Mouse (Mus musculus): Measurements from ENCODE around the gene Dcdc2a. TPM values are rescaled to one million over a fixed set of nuclear protein-coding genes. Genes with fewer than 3 reads are reported as not detected.

Gene Dcdc2a
- polyA plus RNA-seq, 1 experiment from 2014 or later, result 1.5 TPM

DNA sequence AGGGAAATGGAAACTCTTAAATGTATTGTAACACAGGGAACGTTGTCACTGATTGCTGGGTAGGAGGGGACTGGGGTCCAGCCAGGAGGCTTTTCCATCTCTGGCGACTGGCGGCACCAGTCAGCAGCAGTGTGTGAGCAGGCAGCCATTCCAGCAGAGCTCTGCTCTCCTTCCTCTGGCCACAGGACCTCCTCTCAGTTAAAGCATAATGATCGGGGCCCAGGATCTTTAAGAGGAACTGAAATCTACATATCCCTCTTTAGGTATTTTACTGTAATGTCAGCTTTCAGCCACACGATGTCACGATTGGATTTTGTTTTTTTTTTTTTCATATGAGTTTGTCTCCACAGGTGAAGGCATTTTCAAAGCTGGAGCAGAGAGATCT lies 131.5 kb downstream of the Dcdc2a start:
- H3K4me1 ChIP-seq (ENCODE audit: insufficient read depth), result no peaks in the 10 kb centered on the region
- H3K27ac ChIP-seq (ENCODE audit: low read depth), result no peak overlapping the region
- 11% methylated on average over 6 of the region's 6 CpGs for WGBS (ENCODE audit: insufficient replicate concordance)
- H3K9me3 ChIP-seq (ENCODE audit: low read length), result no peaks in the 10 kb centered on the region
- ATAC-seq (no peak), DNase-seq (no peak)
- no peak for TF ChIP-seq EP300 (IDR thresholded peaks at IDR 0.05; ENCODE audit: low read depth)
- 0 out of 2 replicates have a peak, but pooled peaks have one; percentile 24 for TF ChIP-seq CTCF (IDR thresholded peaks at IDR 0.05; ENCODE audit: low read depth)
- no peak overlapping the region for H3K4me3 ChIP-seq (ENCODE audit: low read depth, low read length)
- H3K27me3 ChIP-seq (ENCODE audit: insufficient read depth, low read length), result no peaks in the 10 kb centered on the region
- H3K36me3 ChIP-seq (replicated peaks; ENCODE audit: insufficient read depth, low read length), result no peaks in the 10 kb centered on the region
- no peak overlapping the region for H3K4me2 ChIP-seq (ENCODE audit: low read depth, low read length)
- H3K9ac ChIP-seq (replicated peaks), result no peak overlapping the region

DNA sequence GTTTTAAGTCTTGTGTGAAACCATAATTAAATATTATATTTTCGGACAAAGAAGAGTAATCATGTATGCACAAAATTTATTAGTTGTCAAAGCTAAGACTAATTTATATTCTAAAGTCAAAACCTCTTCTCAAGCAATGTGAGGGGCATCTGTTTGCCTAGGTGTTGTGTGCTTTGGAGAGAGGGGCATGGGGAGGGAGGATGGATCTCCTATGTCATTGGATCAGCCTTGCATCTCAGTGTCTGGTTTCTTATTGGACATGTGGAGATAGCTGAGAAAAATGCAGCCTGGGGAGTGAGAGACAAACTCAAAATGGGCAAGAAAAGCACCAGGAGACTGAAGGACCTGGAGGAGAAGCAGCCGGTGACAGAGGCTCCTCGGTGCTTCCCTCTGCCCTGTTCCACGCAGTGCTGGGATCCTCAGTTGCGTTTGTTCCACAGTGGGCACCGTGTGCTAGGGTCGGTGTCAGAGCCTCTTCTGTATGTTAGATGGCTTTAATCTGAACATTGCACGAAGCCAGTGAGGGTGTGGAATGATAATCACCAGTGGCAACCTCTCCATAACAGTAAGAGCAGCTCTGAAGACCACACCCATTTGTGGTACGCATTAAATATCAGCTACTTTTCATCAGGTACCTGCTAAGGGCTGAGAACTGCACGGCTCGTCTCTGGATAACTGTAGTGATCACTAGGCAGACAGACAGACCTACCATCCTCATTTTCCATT lies 133.8 kb downstream of the Dcdc2a start:
- no peaks in the 10 kb centered on the region for H3K9me3 ChIP-seq (ENCODE audit: low read length)
- H3K36me3 ChIP-seq (replicated peaks; ENCODE audit: insufficient read depth, low read length), result no peaks in the 10 kb centered on the region
- DNase-seq, result no peak
- no peak overlapping the region for H3K27ac ChIP-seq (ENCODE audit: low read depth)
- H3K4me2 ChIP-seq (ENCODE audit: low read depth, low read length), result no peak overlapping the region; the same call in 1 of the 2 replicates
- no peak overlapping the region for H3K9ac ChIP-seq (replicated peaks)
- no peaks in the 10 kb centered on the region for H3K27me3 ChIP-seq (ENCODE audit: insufficient read depth, low read length)
- TF ChIP-seq CTCF (IDR thresholded peaks at IDR 0.05; ENCODE audit: low read depth) (no peak), EP300 (IDR thresholded peaks at IDR 0.05; ENCODE audit: low read depth) (no peak)
- peak; percentile 68 for ATAC-seq
- no peak overlapping the region for H3K4me3 ChIP-seq (ENCODE audit: low read depth, low read length)
- no peaks in the 10 kb centered on the region for H3K4me1 ChIP-seq (ENCODE audit: insufficient read depth)
- WGBS (ENCODE audit: insufficient replicate concordance), result 64% methylated on average over 11 of the region's 11 CpGs

DNA sequence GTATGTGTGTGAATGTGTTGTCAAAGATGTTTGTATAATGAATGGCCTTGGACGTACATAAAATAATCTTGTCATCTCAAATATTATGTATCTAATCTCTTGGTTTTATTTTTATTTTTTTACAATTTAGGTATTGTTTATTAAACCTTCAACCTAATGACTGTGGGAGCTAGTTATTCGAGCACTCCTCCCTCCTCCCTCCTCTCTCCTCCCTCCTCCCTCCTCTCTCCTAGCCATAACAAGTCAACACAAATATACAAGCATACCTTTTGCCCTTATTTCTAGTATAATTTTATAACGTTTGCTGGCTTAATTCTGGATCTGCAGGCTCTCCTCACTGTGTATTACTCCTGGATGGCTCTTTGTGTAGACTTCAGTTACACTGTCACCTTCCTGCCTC lies 134.4 kb downstream of the Dcdc2a start:
- Histone ChIP-seq H3K9me3 (ENCODE audit: low read length) (no peaks in the 10 kb centered on the region), H3K9ac (replicated peaks) (no peak overlapping the region), H3K4me2 (ENCODE audit: low read depth, low read length) (no peak overlapping the region), H3K4me1 (ENCODE audit: insufficient read depth) (no peaks in the 10 kb centered on the region), H3K36me3 (replicated peaks; ENCODE audit: insufficient read depth, low read length) (no peaks in the 10 kb centered on the region), H3K4me3 (ENCODE audit: low read depth, low read length) (no peak overlapping the region), H3K27me3 (ENCODE audit: insufficient read depth, low read length) (no peaks in the 10 kb centered on the region), H3K27ac (ENCODE audit: low read depth) (no peak overlapping the region)
- TF ChIP-seq CTCF (IDR thresholded peaks at IDR 0.05; ENCODE audit: low read depth) (no peak), EP300 (IDR thresholded peaks at IDR 0.05; ENCODE audit: low read depth) (no peak)
- ATAC-seq (no peak), DNase-seq (no peak)
- whole genome bisulfite sequencing (ENCODE audit: insufficient replicate concordance), result 62% methylated on average over 3 of the region's 3 CpGs

DNA sequence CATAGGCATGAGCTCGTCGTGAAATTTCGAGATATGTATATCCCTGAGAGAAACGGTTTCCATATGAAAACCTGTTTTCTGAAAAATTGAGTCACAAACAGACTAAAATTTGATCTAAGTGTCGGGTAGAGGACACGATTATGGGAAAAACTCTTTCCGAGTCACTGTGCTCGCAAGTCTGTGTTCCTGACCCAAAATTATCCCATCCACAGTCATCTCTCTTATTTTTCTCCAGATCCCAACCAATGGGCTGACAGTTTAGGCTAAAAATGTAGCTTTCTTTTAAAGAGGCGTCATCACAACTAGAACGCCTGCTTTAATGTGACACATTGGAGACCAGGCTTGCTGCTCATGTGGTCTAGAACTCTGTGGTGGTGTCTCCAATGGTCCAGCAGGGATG lies 139.9 kb downstream of the Dcdc2a start:
- Histone ChIP-seq H3K4me2 (ENCODE audit: low read depth, low read length) (no peak overlapping the region), H3K9me3 (ENCODE audit: low read length) (no peaks in the 10 kb centered on the region), H3K27me3 (ENCODE audit: insufficient read depth, low read length) (no peaks in the 10 kb centered on the region), H3K4me1 (ENCODE audit: insufficient read depth) (no peaks in the 10 kb centered on the region), H3K9ac (replicated peaks) (no peak overlapping the region), H3K36me3 (replicated peaks; ENCODE audit: insufficient read depth, low read length) (no peaks in the 10 kb centered on the region), H3K27ac (ENCODE audit: low read depth) (no peak overlapping the region), H3K4me3 (ENCODE audit: low read depth, low read length) (no peak overlapping the region)
- no peak for TF ChIP-seq CTCF (IDR thresholded peaks at IDR 0.05; ENCODE audit: low read depth)
- no peak for TF ChIP-seq EP300 (IDR thresholded peaks at IDR 0.05; ENCODE audit: low read depth)
- DNase-seq, result no peak
- 80% methylated on average over 10 of the region's 10 CpGs for WGBS (ENCODE audit: insufficient replicate concordance)
- no peak for ATAC-seq

DNA sequence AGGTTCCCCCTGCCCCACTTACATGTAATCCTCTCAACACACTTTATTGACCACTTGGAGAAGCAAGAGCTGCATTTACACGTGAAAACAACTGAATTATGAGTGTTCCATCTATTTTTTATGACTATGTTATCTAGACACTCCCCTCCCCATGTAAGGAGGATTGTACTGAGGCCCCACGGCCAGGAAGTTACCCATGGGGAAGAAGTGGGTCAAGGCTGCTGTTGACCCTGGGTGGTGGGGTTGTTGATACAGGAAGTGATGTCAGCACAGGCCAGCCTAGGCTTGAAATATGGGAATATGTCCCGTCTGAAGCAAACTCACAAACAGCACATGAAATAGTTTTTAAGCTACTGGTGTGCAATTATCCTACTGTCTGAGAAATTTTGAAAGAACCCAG lies 144.1 kb downstream of the Dcdc2a start:
- no peak for TF ChIP-seq EP300 (IDR thresholded peaks at IDR 0.05; ENCODE audit: low read depth)
- TF ChIP-seq CTCF (IDR thresholded peaks at IDR 0.05; ENCODE audit: low read depth), result no peak
- Histone ChIP-seq H3K9ac (replicated peaks) (no peak overlapping the region), H3K4me1 (ENCODE audit: insufficient read depth) (no peaks in the 10 kb centered on the region), H3K9me3 (ENCODE audit: low read length) (no peaks in the 10 kb centered on the region), H3K36me3 (replicated peaks; ENCODE audit: insufficient read depth, low read length) (no peaks in the 10 kb centered on the region), H3K27ac (ENCODE audit: low read depth) (no peak overlapping the region), H3K4me3 (ENCODE audit: low read depth, low read length) (no peak overlapping the region), H3K27me3 (ENCODE audit: insufficient read depth, low read length) (no peaks in the 10 kb centered on the region), H3K4me2 (ENCODE audit: low read depth, low read length) (no peak overlapping the region)
- DNase-seq, result no peak
- 31% methylated on average over 3 of the region's 3 CpGs for WGBS (ENCODE audit: insufficient replicate concordance)
- ATAC-seq, result no peak

DNA sequence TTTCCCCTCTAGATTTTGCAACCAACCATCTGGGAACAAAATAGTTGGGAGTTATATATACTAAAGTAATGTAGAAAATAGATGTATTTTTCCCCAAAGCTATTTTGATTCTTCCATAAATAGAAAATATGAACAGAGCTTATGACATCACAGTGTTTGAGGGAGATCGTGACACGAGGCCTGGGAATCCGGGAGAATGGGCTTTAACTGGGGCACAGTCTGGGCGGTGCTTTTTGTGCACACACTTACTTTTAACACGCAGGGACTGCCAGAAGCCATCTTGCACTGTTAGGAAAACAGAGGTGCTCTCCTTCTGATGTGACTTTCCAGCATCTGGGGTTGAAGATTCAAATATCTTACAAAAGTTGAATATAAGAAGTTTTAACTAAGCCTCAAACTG lies 151.1 kb downstream of the Dcdc2a start:
- H3K27me3 ChIP-seq (ENCODE audit: insufficient read depth, low read length), result no peaks in the 10 kb centered on the region
- H3K4me3 ChIP-seq (ENCODE audit: low read depth, low read length), result no peak overlapping the region
- no peak overlapping the region for H3K4me2 ChIP-seq (ENCODE audit: low read depth, low read length)
- no peaks in the 10 kb centered on the region for H3K36me3 ChIP-seq (replicated peaks; ENCODE audit: insufficient read depth, low read length)
- TF ChIP-seq EP300 (IDR thresholded peaks at IDR 0.05; ENCODE audit: low read depth) (no peak), CTCF (IDR thresholded peaks at IDR 0.05; ENCODE audit: low read depth) (no peak)
- DNase-seq (no peak), ATAC-seq (no peak)
- 79% methylated on average over 5 of the region's 5 CpGs for WGBS (ENCODE audit: insufficient replicate concordance)
- no peak overlapping the region for H3K9ac ChIP-seq (replicated peaks)
- no peaks in the 10 kb centered on the region for H3K9me3 ChIP-seq (ENCODE audit: low read length)
- no peak overlapping the region for H3K27ac ChIP-seq (ENCODE audit: low read depth)
- H3K4me1 ChIP-seq (ENCODE audit: insufficient read depth), result no peaks in the 10 kb centered on the region
